Mouse (Mus musculus): ENCODE measurements at regions not wholly inside any gene's neighbourhood (a gene's known extent, or its start where the extent isn't known, plus 50 kb on each side); places are given as distances from the start of the nearest gene placed in this dataset.

- TF ChIP-seq CTCF (conservative IDR thresholded peaks at IDR 0.05 in 1 of 2, IDR thresholded peaks at IDR 0.05 in 1 of 2; ENCODE audit: low read depth in 2 of 2, low read length in 2 of 2) (no peak), RCOR1 (conservative IDR thresholded peaks at IDR 0.05; ENCODE audit: low read depth, low read length) (no peak), EP300 (IDR thresholded peaks at IDR 0.05; ENCODE audit: low read length) (no peak), UBTF (IDR thresholded peaks at IDR 0.05; ENCODE audit: low read depth, low read length) (no peak), E2F4 (IDR thresholded peaks at IDR 0.05; ENCODE audit: insufficient replicate concordance, low read depth, low read length) (no peak), POLR2A (IDR thresholded peaks at IDR 0.05; ENCODE audit: low read depth, low read length) (no peak)
Observed at GRCm38 (mm10) chr7:70069662-70070061, 296.9 kb downstream of the Nr2f2 start.

All from CH12.LX (cell line).